Mouse (Mus musculus): ENCODE measurements around the gene Hsd17b6. TPM values are rescaled to one million over a fixed set of nuclear protein-coding genes. Genes with fewer than 3 reads are reported as not detected.

Hsd17b6 gene
- polyA plus RNA-seq, 1 experiment from 2014 or later: not detected

DNA sequence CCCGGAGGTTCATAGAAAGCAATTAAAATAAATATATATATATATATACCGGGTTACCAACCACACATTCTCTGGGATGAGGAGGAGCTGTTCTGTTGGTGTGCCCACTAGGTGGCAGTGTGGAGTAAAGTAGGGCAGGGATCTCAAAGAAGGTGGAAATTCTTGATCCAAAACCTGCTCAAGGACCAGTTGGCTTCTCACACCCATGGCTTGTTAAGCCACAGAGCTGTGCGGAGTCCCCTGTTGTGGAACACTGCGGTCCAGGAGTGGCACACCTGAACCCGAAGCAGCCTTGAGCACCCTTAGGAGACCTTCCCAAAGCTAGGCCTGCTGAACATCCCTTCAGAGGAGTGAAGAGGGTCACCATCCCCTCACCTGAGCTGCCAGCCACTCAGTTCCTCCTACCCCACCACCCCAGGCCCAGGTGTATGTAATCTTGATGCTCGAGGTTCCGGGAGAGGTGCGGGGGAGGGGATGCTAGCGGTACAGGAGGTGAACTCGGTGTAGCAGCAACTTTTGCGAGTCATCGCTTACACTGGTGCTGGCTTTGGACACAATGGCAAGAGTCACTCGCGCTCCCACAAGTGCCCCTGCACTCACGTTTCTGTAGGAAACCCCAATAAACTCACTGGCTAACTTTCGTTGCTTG lies 51.1 kb downstream of the Hsd17b6 start:
- H3K27ac ChIP-seq (replicated peaks): no peak overlapping the region
- no peaks in the 10 kb centered on the region for H3K36me3 ChIP-seq
- no peaks in the 10 kb centered on the region for H3K4me1 ChIP-seq (replicated peaks)
- no peak overlapping the region for H3K4me2 ChIP-seq
- ATAC-seq (ENCODE audit: low read depth): no peak
- H3K27me3 ChIP-seq: no peaks in the 10 kb centered on the region
- no peak overlapping the region for H3K9ac ChIP-seq
- 56% methylated on average over 16 of the region's 16 CpGs for WGBS
- H3K9me3 ChIP-seq: no peaks in the 10 kb centered on the region
- no peak overlapping the region for H3K4me3 ChIP-seq

DNA sequence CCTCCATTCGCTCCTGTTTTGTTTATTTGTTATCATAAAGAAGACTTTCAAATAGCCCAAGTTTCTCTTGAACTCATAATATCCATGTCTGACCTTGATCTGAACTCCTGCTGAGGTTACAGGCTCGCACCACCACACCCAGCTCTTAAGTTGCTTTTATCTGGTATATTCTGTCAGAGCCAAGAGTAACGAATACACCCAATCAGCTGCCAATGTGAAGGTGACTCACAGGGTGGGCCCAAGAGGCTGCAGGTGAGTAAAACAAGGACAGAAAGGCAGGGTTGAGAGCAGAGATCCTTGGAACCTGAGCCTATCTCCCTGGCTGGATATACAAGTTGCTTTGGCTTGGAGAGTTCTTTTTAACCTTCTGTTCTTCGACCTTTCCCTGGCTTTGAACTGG lies 52.4 kb downstream of the Hsd17b6 start:
- Histone ChIP-seq H3K36me3 (no peaks in the 10 kb centered on the region), H3K27me3 (no peaks in the 10 kb centered on the region), H3K4me2 (no peak overlapping the region), H3K9me3 (no peaks in the 10 kb centered on the region), H3K27ac (replicated peaks) (no peak overlapping the region), H3K9ac (no peak overlapping the region), H3K4me1 (replicated peaks) (no peaks in the 10 kb centered on the region), H3K4me3 (no peak overlapping the region)
- 68% methylated on average over 4 of the region's 4 CpGs for WGBS
- ATAC-seq (ENCODE audit: low read depth): no peak

DNA sequence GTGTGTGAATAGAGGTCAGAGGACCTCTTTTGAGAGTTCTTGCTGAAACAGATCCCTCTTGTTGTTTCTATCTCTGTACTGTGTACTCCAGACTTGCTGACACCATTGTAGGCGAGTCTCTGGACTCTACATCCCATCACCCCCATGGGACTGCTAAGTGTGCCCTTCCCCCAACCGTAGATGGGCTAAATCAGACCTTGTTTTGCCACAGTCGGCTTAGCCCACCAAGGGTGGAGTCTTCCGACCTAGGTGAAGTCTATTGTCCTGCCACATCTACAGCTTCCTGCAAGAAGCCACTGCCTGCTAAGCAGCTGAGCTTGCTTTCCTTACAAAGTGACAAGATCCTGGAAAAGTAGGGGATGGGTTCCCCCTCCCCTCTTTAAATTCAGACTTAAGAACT lies 55.6 kb downstream of the Hsd17b6 start:
- Histone ChIP-seq H3K27me3 (no peaks in the 10 kb centered on the region), H3K4me2 (no peak overlapping the region), H3K36me3 (no peaks in the 10 kb centered on the region), H3K9ac (no peak overlapping the region), H3K4me1 (replicated peaks) (no peaks in the 10 kb centered on the region), H3K4me3 (no peak overlapping the region), H3K9me3 (no peaks in the 10 kb centered on the region), H3K27ac (replicated peaks) (no peak overlapping the region)
- ATAC-seq (ENCODE audit: low read depth): no peak
- WGBS: 80% methylated on average over 4 of the region's 4 CpGs

DNA sequence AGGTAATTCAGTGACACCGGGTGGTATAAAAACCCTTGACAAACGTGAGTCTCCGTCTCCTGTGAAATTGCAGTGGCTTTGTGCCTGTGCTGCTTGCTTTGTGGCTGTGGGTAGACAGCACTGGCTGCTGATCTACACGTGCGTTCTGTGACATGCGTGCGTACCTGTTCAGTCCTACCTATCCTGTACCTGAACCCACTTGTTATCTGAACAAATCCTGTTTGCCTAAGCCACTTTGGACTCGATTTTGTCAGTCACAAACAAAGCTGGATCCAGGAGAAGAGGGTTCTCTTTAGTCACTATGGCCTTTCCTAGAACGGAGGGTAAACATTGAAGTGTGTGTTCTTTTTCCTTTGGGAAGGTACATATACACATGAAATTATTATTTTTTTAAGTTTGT lies 56.0 kb downstream of the Hsd17b6 start:
- ATAC-seq (ENCODE audit: low read depth): no peak
- Histone ChIP-seq H3K36me3 (no peaks in the 10 kb centered on the region), H3K27me3 (no peaks in the 10 kb centered on the region), H3K27ac (replicated peaks) (no peak overlapping the region), H3K9me3 (no peaks in the 10 kb centered on the region), H3K9ac (no peak overlapping the region), H3K4me2 (no peak overlapping the region), H3K4me3 (no peak overlapping the region), H3K4me1 (replicated peaks) (no peaks in the 10 kb centered on the region)
- WGBS: 82% methylated on average over 9 of the region's 9 CpGs

DNA sequence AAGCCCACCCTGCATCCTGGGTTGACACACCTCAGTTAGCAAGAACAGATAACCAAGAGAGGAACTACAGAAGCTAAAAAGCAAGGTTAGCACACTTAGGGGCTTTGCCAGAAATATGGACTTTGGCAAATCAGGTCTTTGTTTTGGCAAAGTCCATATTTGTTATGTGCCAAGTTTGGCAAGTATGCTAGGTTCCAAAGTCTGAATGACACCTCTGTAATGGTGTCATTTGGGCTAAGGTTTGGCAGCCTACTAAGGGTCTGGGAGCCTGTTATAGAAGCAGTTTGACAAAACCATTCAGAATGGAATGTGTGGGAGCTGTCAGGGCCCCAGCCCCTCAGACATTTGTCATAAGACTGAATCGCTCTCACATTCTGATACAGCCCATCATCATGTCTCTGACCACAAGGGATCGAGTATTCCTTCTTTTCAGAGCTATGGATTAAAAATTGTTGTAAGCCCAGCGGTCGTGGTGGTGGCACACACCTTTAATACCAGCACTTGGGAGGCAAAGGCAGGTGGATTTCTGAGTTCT lies 57.7 kb downstream of the Hsd17b6 start:
- Histone ChIP-seq H3K27me3 (no peaks in the 10 kb centered on the region), H3K27ac (replicated peaks) (no peak overlapping the region), H3K9me3 (no peaks in the 10 kb centered on the region), H3K36me3 (no peaks in the 10 kb centered on the region), H3K4me2 (no peak overlapping the region), H3K9ac (no peak overlapping the region), H3K4me3 (no peak overlapping the region), H3K4me1 (replicated peaks) (no peaks in the 10 kb centered on the region)
- no peak for ATAC-seq (ENCODE audit: low read depth)
- 87% methylated on average over 4 of the region's 4 CpGs for WGBS

DNA sequence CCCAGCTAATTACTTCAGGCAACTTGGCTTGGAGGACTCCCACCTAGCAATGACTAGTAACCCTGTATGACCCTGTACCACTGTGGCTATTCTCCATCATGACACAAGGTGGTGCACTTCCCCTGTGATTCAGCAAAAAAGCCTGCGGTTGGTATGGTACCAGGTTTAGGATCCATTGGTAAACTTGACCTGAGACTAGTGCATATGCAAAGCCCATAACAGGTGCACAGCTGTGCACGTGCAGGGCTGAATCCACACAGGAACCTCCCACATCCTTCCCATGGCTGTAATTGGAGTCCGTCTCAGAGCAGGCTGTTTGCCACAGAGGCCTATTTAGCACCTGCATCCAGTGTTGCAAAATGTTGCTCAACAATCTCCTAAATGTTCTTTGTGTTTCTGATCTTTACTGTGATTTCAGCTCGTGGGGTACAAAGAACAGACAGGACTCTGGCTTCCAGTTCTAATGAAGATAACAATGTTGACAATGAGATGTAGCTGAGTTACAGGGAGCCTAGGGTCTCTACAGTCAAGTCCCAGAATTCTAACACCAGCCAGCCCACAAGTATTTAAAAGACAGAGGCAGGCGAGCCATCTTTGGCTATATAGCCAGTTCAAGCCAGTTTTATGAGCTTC lies 61.9 kb downstream of the Hsd17b6 start:
- Histone ChIP-seq H3K36me3 (no peaks in the 10 kb centered on the region), H3K9me3 (no peaks in the 10 kb centered on the region), H3K9ac (no peak overlapping the region), H3K4me3 (no peak overlapping the region), H3K4me2 (no peak overlapping the region), H3K27ac (replicated peaks) (no peak overlapping the region), H3K4me1 (replicated peaks) (no peaks in the 10 kb centered on the region), H3K27me3 (no peaks in the 10 kb centered on the region)
- 28% methylated on average over 5 of the region's 5 CpGs for WGBS
- ATAC-seq (ENCODE audit: low read depth): peak; percentile 56; the same call in 1 of the 2 replicates

Other genes starting within 250 kb of the Hsd17b6 start
- not detected in 2 replicates for gene Rdh1, start 247.9 kb downstream of the Hsd17b6 start, polyA plus RNA-seq (2015; fragmentation: Nextera tagmentation; extraction: Ambion mirVana)
- not detected in 2 replicates for gene Rdh16f1, start 247.8 kb downstream of the Hsd17b6 start, polyA plus RNA-seq (2015; fragmentation: Nextera tagmentation; extraction: Ambion mirVana)
- 0.14 and 0.20 TPM in 2 replicates for gene Rdh9, start 231.2 kb downstream of the Hsd17b6 start, polyA plus RNA-seq (2015; fragmentation: Nextera tagmentation; extraction: Ambion mirVana)
- gene Rdh16, start 206.5 kb downstream of the Hsd17b6 start, polyA plus RNA-seq (2015; fragmentation: Nextera tagmentation; extraction: Ambion mirVana): not detected in 2 replicates
- not detected in 2 replicates for gene Rdh19, start 157.7 kb downstream of the Hsd17b6 start, polyA plus RNA-seq (2015; fragmentation: Nextera tagmentation; extraction: Ambion mirVana)
- not detected in 2 replicates for gene Rdh16f2, start 141.1 kb downstream of the Hsd17b6 start, polyA plus RNA-seq (2015; fragmentation: Nextera tagmentation; extraction: Ambion mirVana)
- not detected in 2 replicates for gene Rdh7, start 118.8 kb downstream of the Hsd17b6 start, polyA plus RNA-seq (2015; fragmentation: Nextera tagmentation; extraction: Ambion mirVana)
- gene Sdr9c7, start 109.1 kb downstream of the Hsd17b6 start, polyA plus RNA-seq (2015; fragmentation: Nextera tagmentation; extraction: Ambion mirVana): not detected in 2 replicates
- gene Prim1, start 7.6 kb upstream of the Hsd17b6 start, polyA plus RNA-seq (2015; fragmentation: Nextera tagmentation; extraction: Ambion mirVana): 32.1 and 35.9 TPM in 2 replicates
- gene Naca, start 28.0 kb upstream of the Hsd17b6 start, polyA plus RNA-seq (2015; fragmentation: Nextera tagmentation; extraction: Ambion mirVana): 612 and 618 TPM in 2 replicates
- gene Ptges3, start 51.3 kb upstream of the Hsd17b6 start, polyA plus RNA-seq (2015; fragmentation: Nextera tagmentation; extraction: Ambion mirVana): 448 and 456 TPM in 2 replicates
- 2,119 and 2,171 TPM in 2 replicates for gene Atp5b, start 75.7 kb upstream of the Hsd17b6 start, polyA plus RNA-seq (2015; fragmentation: Nextera tagmentation; extraction: Ambion mirVana)
- 10.9 and 12.2 TPM in 2 replicates for gene Baz2a, start 84.0 kb upstream of the Hsd17b6 start, polyA plus RNA-seq (2015; fragmentation: Nextera tagmentation; extraction: Ambion mirVana)
- gene Rbms2, start 172.7 kb upstream of the Hsd17b6 start, polyA plus RNA-seq (2015; fragmentation: Nextera tagmentation; extraction: Ambion mirVana): 12.4 and 12.7 TPM in 2 replicates
- gene Gls2, start 186.8 kb upstream of the Hsd17b6 start, polyA plus RNA-seq (2015; fragmentation: Nextera tagmentation; extraction: Ambion mirVana): 1.1 and 1.7 TPM in 2 replicates
- gene Spryd4, start 204.2 kb upstream of the Hsd17b6 start, polyA plus RNA-seq (2015; fragmentation: Nextera tagmentation; extraction: Ambion mirVana): 21.3 and 21.5 TPM in 2 replicates
- not detected in 2 replicates for gene Mip, start 218.2 kb upstream of the Hsd17b6 start, polyA plus RNA-seq (2015; fragmentation: Nextera tagmentation; extraction: Ambion mirVana)
- 24.0 and 31.2 TPM in 2 replicates for gene Timeless, start 224.5 kb upstream of the Hsd17b6 start, polyA plus RNA-seq (2015; fragmentation: Nextera tagmentation; extraction: Ambion mirVana)
- gene Apon, start 246.5 kb upstream of the Hsd17b6 start, polyA plus RNA-seq (2015; fragmentation: Nextera tagmentation; extraction: Ambion mirVana): 0.17 and 0.32 TPM in 2 replicates